Mouse (Mus musculus) mouse trophoblast stem cell (cell line): ENCODE measurements at regions not wholly inside any gene's neighbourhood (a gene's known extent, or its start where the extent isn't known, plus 50 kb on each side); places are given as distances from the start of the nearest gene placed in this dataset.

Experiments used
- in situ Hi-C, 2 experiments: fragments of 300-500 bp; cut with MseI, MboI; formaldehyde crosslinking; loops; 2 replicates in 1 of 2; 3 replicates in 1 of 2; pipeline ENCODE4 v1.15.1; 2025

DNA sequence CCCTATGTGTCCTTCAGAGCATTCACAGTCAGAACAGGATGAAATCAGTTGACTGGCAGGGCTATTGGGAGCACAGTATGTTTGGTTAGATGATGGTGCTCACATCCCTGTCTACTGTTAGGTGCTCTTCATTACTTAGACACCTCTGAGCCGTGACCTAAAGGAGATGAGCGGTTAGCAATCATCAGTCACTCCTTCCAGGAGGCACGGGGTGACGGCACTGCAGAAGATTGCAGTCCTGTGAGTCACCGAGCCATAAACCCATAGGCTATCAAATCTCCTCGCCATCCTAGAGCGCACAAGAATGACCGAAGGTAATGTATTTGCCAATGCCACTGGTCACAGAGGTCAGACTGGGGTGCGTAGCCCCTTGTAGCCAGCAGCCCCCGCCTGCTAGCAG, 176.8 kb upstream of the Arl4c start:
- in situ Hi-C loops, result no loop called here

DNA sequence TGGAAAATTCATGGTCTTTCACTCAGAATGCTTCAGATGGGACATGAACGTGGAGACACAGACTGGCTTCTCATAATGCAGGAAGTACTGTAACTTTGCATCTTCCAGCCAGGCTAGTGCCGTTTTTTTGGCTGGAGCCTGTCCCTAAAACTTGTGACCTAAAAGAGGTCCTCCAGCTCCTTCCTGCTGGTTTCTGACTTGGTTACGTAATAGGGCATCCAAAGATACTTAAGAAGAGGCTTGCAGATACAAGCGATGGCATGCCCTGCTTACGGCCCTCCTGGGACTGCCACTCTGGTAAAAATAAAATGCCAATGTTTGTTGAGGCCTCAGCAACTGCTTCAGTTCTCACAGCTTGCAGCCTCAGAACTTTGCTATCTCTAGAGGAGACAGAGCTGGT, 177.3 kb upstream of the Arl4c start:
- in situ Hi-C loops, result no loop called here

GRCm38 (mm10) chr1:88891041-88891440, 179.2 kb upstream of the Sh3bp4 start:
- in situ Hi-C loops, result no loop called here

GRCm38 (mm10) chr1:88902426-88902825, 167.8 kb upstream of the Sh3bp4 start:
- in situ Hi-C loops, result no loop called here

- in situ Hi-C loops, result no loop called here
Measured at GRCm38 (mm10) chr1:88907766-88908463, 162.3 kb upstream of the Sh3bp4 start.

DNA sequence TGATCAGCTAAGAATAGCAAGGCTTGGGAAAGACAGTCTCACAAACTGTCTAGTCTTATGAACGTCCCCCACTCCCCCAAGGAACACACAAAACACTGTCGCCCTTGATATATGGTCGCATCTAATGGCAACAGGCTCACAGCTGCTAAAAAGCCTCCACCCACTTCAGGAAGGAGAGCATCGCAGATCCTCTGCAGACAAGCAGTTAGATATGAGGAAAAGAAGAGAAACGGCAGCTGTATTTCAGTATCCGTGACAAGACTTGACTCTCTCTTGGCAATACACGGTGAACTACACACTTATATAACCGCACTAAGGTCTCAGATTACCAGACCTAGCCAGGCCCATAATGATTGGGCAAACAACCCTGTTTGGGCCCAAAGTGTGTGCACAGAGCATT, 161.5 kb upstream of the Sh3bp4 start:
- in situ Hi-C loops, result no loop called here

GRCm38 (mm10) chr1:88909314-88909713, 160.9 kb upstream of the Sh3bp4 start:
- in situ Hi-C loops, result no loop called here

GRCm38 (mm10) chr1:88909864-88910573, 160.2 kb upstream of the Sh3bp4 start:
- in situ Hi-C loops, result no loop called here

- in situ Hi-C loops, result no loop called here
Measured at GRCm38 (mm10) chr1:88911724-88912123, 158.5 kb upstream of the Sh3bp4 start.

DNA sequence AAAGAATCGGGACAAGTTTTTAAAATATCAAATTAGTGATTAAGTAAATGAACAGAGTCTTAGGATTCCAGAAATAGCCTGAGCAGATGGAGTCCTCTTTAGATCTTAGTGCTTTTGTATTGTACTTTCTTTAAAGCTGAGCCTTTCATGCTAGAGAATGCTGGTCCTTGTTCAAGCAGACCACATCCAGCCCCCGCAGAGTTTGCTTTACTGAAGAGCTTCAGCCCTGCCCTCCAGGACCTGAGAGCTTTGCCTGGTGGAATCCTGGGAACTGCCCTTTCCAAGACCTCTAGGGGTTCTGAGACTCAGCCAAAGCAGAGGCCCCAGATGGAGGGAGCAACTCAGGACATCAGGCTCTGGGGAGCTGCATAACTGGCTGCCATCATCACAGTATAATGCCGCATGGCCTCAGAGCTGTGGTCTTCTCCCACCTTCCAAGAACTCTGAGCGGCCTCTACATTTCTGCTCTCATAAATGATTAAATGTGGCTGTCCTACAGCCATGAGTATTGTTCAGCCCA, 153.6 kb upstream of the Sh3bp4 start:
- in situ Hi-C loops, result no loop called here

DNA sequence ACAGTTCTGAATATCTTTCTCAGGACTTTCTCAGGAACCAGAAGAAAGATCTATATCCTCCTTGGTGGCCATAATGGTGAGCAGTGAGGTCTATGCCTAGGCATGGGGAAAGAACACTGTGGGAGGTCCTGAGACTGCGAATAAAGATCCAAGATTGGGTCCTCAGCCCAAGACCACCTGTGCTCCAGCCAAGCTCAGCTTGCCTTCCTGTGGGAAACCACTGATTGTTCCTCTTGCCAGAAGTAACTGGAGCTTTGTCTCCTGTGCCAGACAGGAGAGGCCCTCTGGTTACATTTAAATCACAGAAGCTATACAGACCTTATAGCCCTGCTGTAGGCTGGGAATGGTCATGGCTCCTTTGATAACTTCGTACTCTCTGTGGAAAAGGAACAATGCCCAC, 148.8 kb upstream of the Sh3bp4 start:
- in situ Hi-C loops, result no loop called here

- in situ Hi-C loops, result no loop called here
Measured at GRCm38 (mm10) chr1:88923791-88924581, 146.2 kb upstream of the Sh3bp4 start.

DNA sequence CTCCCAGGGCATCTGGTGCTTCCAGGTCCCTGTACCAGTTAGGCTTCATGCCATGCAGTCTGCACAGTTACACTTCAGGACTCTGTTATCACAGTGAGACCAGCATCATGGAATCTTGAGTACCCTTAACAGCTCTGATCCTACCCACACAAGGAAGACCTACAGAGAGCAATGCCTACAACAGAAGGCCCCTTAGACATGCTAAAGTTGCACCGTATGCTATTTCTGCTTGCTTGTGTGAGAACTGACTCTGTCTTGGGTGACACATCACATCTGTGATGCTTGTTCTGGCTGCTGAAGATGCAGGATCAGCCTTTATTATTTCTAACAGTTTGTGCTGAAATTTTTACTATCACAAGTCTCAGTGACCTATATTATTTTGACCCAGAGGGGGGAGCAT, 135.0 kb upstream of the Sh3bp4 start:
- in situ Hi-C loops, result no loop called here

DNA sequence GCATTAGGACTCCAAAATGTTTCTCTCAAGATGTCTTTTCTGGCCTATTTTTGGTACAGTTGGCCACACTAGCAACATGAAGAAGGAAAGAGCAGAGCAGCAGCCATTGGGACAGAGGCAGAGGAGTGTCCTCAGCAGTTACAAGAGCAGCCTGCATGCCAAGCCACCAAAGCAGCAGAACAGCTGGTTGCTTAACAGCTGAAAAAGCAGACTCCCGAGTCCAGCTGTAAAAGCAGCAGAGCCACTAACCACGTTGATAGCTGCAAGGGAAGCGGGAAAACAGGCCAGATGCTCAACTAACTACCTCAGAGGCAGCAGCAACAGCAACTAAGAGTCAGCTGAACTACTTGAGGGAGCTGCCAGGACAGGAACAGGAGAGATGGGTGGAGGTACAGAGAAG, 134.4 kb upstream of the Sh3bp4 start:
- in situ Hi-C loops, result no loop called here

- in situ Hi-C loops, result no loop called here
Measured at GRCm38 (mm10) chr1:88937327-88937726, 132.9 kb upstream of the Sh3bp4 start.

DNA sequence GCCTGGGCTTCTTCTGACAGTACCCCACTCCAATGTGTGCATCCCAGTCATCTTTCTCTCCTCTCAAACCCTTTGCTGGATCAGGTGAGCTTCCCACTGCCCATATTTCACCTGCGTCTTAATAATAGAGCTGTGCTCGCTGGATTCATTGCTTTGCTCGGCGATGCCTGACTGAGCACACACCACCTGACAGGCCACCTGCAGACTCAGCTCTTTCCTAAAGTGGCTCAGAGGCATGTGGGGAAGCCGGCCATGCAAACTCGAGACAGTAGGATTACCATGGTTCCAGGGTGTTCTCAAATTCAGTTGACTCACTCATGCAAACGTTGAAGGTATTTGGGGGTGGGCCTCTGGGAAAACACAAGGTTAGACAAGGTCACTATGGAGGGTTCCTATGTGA, 131.8 kb upstream of the Sh3bp4 start:
- in situ Hi-C loops, result no loop called here

DNA sequence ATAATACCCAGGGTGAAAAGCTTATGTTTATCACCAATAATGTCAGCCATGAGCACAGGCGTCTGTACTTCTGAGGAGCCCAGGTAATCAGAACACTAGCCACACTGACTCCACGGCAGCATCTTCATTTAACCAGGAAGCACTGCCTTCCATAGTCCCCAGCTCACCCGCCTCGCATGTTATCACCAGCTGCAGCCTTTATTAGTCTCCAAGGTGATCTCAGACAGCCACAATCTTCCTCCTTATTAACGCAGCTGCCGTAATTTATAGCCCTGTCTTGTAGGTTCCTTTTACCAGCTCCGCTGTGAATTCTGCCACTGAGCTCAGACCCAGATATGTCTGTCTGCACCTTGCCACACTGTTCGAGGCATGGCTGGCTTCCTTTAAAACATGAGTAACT, 127.2 kb upstream of the Sh3bp4 start:
- in situ Hi-C loops, result no loop called here

DNA sequence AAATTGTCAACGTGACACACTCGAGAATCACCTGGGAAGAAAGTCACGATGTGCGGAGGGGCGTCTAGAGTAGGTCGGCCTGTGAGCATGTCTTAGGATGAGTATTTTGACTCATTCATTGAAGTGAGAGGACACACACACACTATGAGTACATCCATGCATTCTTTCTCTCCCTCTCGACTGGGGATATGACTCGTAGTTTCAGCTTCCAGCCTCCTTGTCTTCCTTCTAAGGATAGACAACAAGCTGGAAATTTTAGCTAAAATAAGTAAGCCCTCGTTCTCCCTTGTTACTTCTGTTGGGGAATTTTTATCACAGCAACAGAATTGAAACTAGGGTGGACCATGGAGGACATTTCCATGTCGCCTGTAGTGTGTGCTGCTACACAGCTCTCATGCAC, 124.3 kb upstream of the Sh3bp4 start:
- in situ Hi-C loops, result no loop called here

GRCm38 (mm10) chr1:88946374-88946773, 123.8 kb upstream of the Sh3bp4 start:
- in situ Hi-C loops, result no loop called here

GRCm38 (mm10) chr1:88949911-88950310, 120.3 kb upstream of the Sh3bp4 start:
- in situ Hi-C loops, result no loop called here

GRCm38 (mm10) chr1:88953516-88953915, 116.7 kb upstream of the Sh3bp4 start:
- in situ Hi-C loops, result no loop called here

DNA sequence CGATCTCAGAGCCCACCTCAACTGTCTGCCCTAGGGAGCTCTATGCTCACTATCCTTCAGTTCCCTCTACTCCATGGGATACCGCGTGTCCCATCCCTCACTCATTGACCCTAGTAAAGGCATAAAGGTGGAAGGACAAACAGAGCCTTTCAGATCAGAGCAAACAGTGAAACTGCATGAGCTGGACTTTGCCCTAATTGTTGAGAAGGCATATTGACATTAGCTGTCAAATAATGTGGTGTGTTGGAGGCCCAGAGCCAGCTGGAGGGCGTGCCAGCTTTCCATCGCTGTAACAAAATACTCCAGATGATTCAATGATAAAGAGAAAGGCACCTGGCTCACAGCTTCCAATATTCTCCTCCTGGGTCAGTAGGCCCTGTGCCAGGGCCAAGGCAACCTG, 115.4 kb upstream of the Sh3bp4 start:
- in situ Hi-C loops, result no loop called here
